Mouse (Mus musculus): ENCODE measurements around the gene Lix1l. TPM values are rescaled to one million over a fixed set of nuclear protein-coding genes. Genes with fewer than 3 reads are reported as not detected.
A peak's percentile ranks its signal among the peaks of the same experiment; 100 is the strongest.

Lix1l gene
- polyA plus RNA-seq, 1 experiment, result 8.2 TPM

DNA sequence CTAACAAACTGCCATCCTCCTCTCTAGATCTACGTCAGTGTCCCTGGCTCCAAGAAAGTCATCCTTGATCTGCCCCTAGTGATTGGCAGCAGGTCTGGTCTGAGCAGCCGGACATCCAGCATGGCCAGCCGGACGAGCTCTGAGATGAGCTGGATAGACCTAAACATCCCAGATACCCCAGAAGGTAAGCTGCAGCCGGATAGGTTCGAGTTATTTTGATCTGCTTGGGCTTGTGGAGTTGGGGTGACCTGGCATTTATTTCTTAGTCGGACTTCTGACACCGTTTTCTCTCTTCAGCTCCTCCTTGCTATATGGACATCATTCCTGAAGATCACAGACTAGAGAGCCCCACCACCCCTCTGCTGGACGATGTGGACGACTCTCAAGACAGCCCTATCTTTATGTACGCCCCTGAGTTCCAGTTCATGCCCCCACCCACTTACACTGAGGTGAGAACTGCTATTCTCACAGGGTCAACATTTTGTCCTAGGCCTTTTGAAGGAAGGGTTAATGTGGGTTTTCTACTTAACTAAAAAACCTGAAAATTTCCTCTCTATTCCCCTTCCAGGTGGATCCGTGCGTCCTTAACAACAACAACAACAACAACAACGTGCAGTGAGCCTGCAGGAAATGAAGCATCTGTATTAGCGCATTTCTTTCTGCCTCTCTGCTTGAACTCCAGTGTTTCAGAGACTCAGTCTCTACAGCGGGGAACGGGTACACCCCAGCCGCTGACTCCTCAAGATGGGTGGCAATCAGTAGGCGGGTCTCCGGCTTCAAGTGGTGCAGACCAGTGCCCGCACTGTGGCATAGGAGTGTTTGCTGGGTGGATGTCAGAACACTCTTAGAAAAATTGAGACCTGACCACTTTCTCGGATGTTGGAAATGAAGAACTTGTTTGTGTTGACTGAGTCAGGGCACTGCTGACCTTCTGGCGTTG is 40.8 kb upstream of the Lix1l start:
- 55% methylated on average over 23 of the region's 23 CpGs for WGBS
- no peak for DNase-seq
- Histone ChIP-seq H3K36me3 (ENCODE audit: control insufficient read depth, insufficient read depth, low read length) (peaks cover 26% of the 10 kb centered on the region), H3K4me3 (ENCODE audit: control insufficient read depth, insufficient read depth, low read length) (peak overlapping the region; percentile 88), H3K27ac (ENCODE audit: control insufficient read depth, insufficient read depth, low read length) (no peak overlapping the region; the same call in 1 of the 2 replicates), H3K27me3 (ENCODE audit: control insufficient read depth, insufficient read depth, low read length) (no peaks in the 10 kb centered on the region), H3K4me1 (replicated peaks; ENCODE audit: control insufficient read depth, insufficient read depth, low read length) (peaks cover 52% of the 10 kb centered on the region)
- no peak for TF ChIP-seq POLR2A (IDR thresholded peaks at IDR 0.05; ENCODE audit: control insufficient read depth, extremely low read depth, insufficient read depth, low read length, poor library complexity)
- no peak for TF ChIP-seq CTCF (IDR thresholded peaks at IDR 0.05; ENCODE audit: borderline replicate concordance, control insufficient read depth, extremely low read depth, insufficient read depth, low read length, poor library complexity)

DNA sequence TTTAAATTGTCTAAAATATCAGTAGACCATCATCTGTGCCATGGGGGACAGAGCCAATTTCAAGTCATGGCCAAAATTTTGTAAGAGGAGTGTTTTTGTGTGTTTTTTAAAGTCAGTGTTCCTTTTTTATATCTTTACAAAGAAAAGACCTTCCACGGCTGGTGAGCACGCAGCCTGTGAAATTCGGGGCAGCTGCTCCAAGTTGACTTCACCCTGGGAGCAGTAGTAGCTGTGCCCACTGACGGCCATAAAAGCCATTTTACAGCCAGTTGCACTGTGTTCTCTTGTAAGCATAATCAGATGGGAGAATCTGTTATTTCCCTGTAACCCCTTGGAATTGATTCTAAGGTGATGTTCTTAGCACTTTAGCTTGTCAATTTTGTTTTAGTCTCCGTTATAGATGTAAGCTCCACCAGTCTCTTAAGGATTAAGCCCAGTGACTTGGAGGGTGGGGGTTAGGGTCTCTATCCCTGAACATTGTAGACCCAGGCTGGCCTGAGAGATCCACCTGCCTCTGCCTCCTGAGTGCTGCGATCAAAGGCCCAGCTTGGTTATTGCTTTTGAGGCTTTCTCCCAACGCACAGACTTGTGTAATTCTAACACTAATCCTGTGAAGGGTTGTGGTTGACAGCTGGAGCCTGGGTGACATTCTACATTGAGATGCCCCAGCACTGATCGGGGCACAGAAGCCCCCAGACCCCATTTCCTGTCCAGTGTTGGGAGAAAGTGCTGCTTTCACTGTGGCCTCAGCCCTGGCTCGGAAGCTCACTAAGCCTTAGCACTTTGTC is 39.9 kb upstream of the Lix1l start:
- peak overlapping the region; percentile 17 for H3K4me3 ChIP-seq (ENCODE audit: control insufficient read depth, insufficient read depth, low read length)
- peaks cover 26% of the 10 kb centered on the region for H3K36me3 ChIP-seq (ENCODE audit: control insufficient read depth, insufficient read depth, low read length)
- WGBS, result 79% methylated on average over 9 of the region's 9 CpGs
- no peak overlapping the region for H3K27ac ChIP-seq (ENCODE audit: control insufficient read depth, insufficient read depth, low read length)
- no peak for DNase-seq
- no peaks in the 10 kb centered on the region for H3K27me3 ChIP-seq (ENCODE audit: control insufficient read depth, insufficient read depth, low read length)
- TF ChIP-seq POLR2A (IDR thresholded peaks at IDR 0.05; ENCODE audit: control insufficient read depth, extremely low read depth, insufficient read depth, low read length, poor library complexity), result no peak
- peaks cover 49% of the 10 kb centered on the region for H3K4me1 ChIP-seq (replicated peaks; ENCODE audit: control insufficient read depth, insufficient read depth, low read length)

DNA sequence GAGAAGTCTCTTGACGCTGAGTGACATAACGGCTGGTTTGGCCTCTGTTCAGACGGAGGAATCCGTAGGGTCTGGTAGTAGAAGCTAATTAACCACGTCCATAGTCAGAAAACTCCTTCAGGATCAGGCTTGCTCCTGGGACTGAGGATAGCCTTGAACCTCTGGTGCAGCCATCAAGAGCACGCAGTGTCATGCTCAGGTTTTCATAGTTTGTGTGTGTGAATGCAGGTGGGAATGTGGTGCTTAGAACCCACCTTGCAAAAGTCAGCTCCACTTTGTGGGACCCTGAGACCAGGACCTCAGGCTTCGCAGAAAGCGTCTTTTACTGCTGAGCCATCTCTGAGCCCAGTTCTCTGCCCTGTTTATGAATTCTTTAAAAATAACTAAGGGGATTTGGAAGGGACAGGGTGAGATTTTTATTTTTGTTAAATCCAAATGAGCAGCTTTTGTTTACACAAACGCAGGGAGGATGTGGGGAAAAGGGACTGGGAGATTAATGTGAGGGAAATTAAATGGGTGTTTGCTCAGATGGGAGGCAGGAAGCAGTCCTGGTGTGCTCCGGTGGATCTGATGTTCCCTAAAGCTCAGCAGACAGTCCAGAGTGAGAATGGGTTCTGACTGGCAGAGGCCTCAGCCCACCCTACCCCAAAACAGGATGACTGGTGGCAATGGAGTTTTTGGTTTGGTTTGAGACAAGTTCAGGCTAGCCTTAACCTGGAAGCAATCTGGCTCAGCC is 38.8 kb upstream of the Lix1l start:
- 81% methylated on average over 10 of the region's 10 CpGs for WGBS
- no peak overlapping the region for H3K4me3 ChIP-seq (ENCODE audit: control insufficient read depth, insufficient read depth, low read length)
- H3K27me3 ChIP-seq (ENCODE audit: control insufficient read depth, insufficient read depth, low read length), result no peaks in the 10 kb centered on the region
- no peak for DNase-seq
- TF ChIP-seq CTCF (IDR thresholded peaks at IDR 0.05; ENCODE audit: borderline replicate concordance, control insufficient read depth, extremely low read depth, insufficient read depth, low read length, poor library complexity) (no peak), POLR2A (IDR thresholded peaks at IDR 0.05; ENCODE audit: control insufficient read depth, extremely low read depth, insufficient read depth, low read length, poor library complexity) (no peak)
- H3K4me1 ChIP-seq (replicated peaks; ENCODE audit: control insufficient read depth, insufficient read depth, low read length), result peaks cover 55% of the 10 kb centered on the region
- peaks cover 26% of the 10 kb centered on the region for H3K36me3 ChIP-seq (ENCODE audit: control insufficient read depth, insufficient read depth, low read length)
- H3K27ac ChIP-seq (ENCODE audit: control insufficient read depth, insufficient read depth, low read length), result no peak overlapping the region; the same call in 1 of the 2 replicates

DNA sequence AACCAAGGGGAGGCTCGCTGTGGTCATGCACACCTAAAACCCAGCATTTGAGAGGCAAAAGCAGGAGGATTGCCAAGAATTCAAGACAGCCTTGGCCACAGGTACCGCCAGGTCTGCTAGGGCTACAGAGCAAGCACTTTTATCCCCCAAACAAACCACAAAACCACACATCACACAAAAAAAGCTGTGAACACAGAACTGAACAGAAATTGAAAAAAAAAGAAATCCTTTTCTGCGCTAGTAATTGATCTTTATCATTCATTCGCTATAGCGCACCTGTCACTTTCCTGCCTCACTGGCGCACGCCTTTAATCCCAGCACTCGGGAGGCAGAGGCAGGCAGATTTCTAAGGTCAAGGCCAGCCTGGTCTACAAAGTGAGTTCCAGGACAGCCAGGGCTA is 37.7 kb upstream of the Lix1l start:
- Histone ChIP-seq H3K27ac (ENCODE audit: control insufficient read depth, insufficient read depth, low read length) (no peak overlapping the region), H3K4me1 (replicated peaks; ENCODE audit: control insufficient read depth, insufficient read depth, low read length) (peaks cover 61% of the 10 kb centered on the region), H3K27me3 (ENCODE audit: control insufficient read depth, insufficient read depth, low read length) (no peaks in the 10 kb centered on the region), H3K36me3 (ENCODE audit: control insufficient read depth, insufficient read depth, low read length) (peaks cover 26% of the 10 kb centered on the region), H3K4me3 (ENCODE audit: control insufficient read depth, insufficient read depth, low read length) (no peak overlapping the region)
- peak; percentile 44 for DNase-seq
- TF ChIP-seq POLR2A (IDR thresholded peaks at IDR 0.05; ENCODE audit: control insufficient read depth, extremely low read depth, insufficient read depth, low read length, poor library complexity), result no peak
- no peak for TF ChIP-seq CTCF (IDR thresholded peaks at IDR 0.05; ENCODE audit: borderline replicate concordance, control insufficient read depth, extremely low read depth, insufficient read depth, low read length, poor library complexity)
- 6% methylated on average over 8 of the region's 8 CpGs for WGBS

DNA sequence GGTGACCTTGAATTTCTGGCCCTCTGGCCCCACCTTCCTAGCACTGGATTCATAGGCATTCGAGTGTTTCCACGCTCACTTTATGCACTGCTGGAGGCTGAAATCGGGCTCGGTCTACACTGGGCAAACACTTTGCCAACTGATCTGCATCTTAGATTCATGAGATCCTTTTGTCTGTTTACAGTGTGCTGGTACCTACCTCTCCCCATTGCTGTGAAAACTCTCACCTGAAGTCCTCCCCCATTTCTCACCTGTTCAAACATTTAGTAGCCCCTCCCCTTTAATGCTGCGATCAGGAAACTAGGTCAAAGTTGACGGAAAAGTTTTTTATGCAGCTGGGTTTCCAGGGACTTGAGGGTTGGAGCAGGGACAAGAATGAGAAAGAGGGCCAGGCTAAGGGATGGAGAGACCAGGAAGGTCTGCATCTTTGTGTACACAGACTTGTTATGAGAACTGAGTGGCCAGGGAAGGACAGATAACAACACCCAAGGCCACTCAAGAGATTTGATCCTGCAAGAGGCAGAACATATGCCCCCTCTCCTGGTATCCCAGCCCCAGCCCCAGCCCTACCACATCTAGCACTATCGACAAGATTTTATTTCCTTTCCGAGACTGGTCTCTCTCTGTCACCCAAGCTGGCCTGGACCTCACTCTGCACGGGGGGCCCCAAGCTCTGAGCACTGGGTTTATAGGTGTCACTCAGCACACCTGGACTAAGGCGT is 36.9 kb upstream of the Lix1l start:
- TF ChIP-seq POLR2A (IDR thresholded peaks at IDR 0.05; ENCODE audit: control insufficient read depth, extremely low read depth, insufficient read depth, low read length, poor library complexity) (no peak), CTCF (IDR thresholded peaks at IDR 0.05; ENCODE audit: borderline replicate concordance, control insufficient read depth, extremely low read depth, insufficient read depth, low read length, poor library complexity) (no peak)
- no peak for DNase-seq
- Histone ChIP-seq H3K36me3 (ENCODE audit: control insufficient read depth, insufficient read depth, low read length) (peaks cover 25% of the 10 kb centered on the region), H3K4me1 (replicated peaks; ENCODE audit: control insufficient read depth, insufficient read depth, low read length) (peaks cover 61% of the 10 kb centered on the region), H3K27ac (ENCODE audit: control insufficient read depth, insufficient read depth, low read length) (no peak overlapping the region), H3K27me3 (ENCODE audit: control insufficient read depth, insufficient read depth, low read length) (no peaks in the 10 kb centered on the region), H3K4me3 (ENCODE audit: control insufficient read depth, insufficient read depth, low read length) (no peak overlapping the region)
- WGBS, result 40% methylated on average over 10 of the region's 10 CpGs
